Mouse (Mus musculus): Measurements from ENCODE around the gene Celsr1. TPM values are rescaled to one million over a fixed set of nuclear protein-coding genes. Genes with fewer than 3 reads are reported as not detected.

Celsr1 gene
- polyA plus RNA-seq, 1 experiment, result 0.16 TPM

DNA sequence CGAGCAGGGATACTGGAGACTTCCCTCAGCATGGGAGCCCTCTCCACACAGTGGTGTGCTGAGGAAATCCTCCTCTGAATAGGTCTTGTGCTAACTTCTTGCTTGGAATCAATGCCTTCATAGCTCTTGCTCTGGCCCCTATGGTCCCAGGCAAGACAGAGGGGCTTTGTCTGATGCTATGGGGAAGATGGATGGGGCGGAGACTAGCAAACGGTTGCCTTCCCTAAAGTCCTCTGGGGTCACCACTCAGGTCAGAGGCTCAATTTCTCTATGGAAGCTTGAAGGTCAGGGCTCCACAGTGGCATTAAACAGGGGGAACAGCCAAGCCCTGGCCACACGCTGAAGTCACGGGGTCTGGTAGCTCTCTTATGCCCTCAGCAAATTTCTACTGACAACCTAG is 62.0 kb downstream of the Celsr1 start:
- Histone ChIP-seq H3K27me3 (ENCODE audit: control insufficient read depth, insufficient read depth, insufficient read length) (peaks cover 53% of the 10 kb centered on the region), H3K79me3 (ENCODE audit: low read depth) (no peaks in the 10 kb centered on the region), H3ac (ENCODE audit: control insufficient read depth, insufficient read length, low read depth) (no peak overlapping the region), H3K36me3 (ENCODE audit: control insufficient read depth, insufficient read depth) (no peaks in the 10 kb centered on the region), H3K4me3 (ENCODE audit: insufficient read depth, poor library complexity, severe bottlenecking) (no peak overlapping the region), H3K79me2 (ENCODE audit: control insufficient read depth, insufficient read depth) (no peaks in the 10 kb centered on the region)
- TF ChIP-seq CEBPB (IDR thresholded peaks at IDR 0.05; ENCODE audit: low read depth) (no peak), MAX (IDR thresholded peaks at IDR 0.05) (no peak), MYOG (IDR thresholded peaks at IDR 0.05; ENCODE audit: control insufficient read depth, extremely low read depth, insufficient read length) (no peak), CTCF (IDR thresholded peaks at IDR 0.05; ENCODE audit: control insufficient read depth, insufficient read depth, insufficient read length) (no peak), MYOD1 (IDR thresholded peaks at IDR 0.05; ENCODE audit: control insufficient read depth, insufficient read length, low read depth) (no peak), FOSL1 (IDR thresholded peaks at IDR 0.05; ENCODE audit: insufficient read depth, low read length, poor library complexity, severe bottlenecking) (no peak), USF1 (IDR thresholded peaks at IDR 0.05; ENCODE audit: low read depth) (no peak)

DNA sequence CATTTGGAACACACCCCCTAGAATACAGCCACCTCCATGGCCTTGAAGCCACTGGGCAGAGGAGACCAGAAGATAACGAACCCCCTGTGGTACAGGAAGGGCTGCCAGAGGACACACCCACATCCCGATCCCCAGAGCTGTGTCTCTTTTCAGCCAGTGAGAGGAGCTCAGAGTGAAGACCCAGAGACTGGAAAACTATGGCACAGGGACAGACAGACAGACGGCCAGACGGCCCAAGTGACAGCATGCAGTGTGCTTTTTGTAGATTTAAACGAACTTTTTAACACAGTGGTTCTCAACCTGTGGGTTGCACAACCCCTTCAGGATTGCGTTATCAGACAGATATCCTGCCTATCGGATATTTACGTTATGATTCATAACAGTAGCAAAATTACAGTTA is 63.1 kb downstream of the Celsr1 start:
- H3K79me3 ChIP-seq (ENCODE audit: low read depth), result no peaks in the 10 kb centered on the region
- no peaks in the 10 kb centered on the region for H3K36me3 ChIP-seq (ENCODE audit: control insufficient read depth, insufficient read depth)
- peaks cover 52% of the 10 kb centered on the region for H3K27me3 ChIP-seq (ENCODE audit: control insufficient read depth, insufficient read depth, insufficient read length)
- H3K79me2 ChIP-seq (ENCODE audit: control insufficient read depth, insufficient read depth), result no peaks in the 10 kb centered on the region
- no peak for TF ChIP-seq MYOD1 (IDR thresholded peaks at IDR 0.05; ENCODE audit: control insufficient read depth, insufficient read length, low read depth)
- peak; percentile 82 for TF ChIP-seq CEBPB (IDR thresholded peaks at IDR 0.05; ENCODE audit: low read depth)
- H3K4me3 ChIP-seq (ENCODE audit: insufficient read depth, poor library complexity, severe bottlenecking), result no peak overlapping the region
- H3ac ChIP-seq (ENCODE audit: control insufficient read depth, insufficient read length, low read depth), result no peak overlapping the region

DNA sequence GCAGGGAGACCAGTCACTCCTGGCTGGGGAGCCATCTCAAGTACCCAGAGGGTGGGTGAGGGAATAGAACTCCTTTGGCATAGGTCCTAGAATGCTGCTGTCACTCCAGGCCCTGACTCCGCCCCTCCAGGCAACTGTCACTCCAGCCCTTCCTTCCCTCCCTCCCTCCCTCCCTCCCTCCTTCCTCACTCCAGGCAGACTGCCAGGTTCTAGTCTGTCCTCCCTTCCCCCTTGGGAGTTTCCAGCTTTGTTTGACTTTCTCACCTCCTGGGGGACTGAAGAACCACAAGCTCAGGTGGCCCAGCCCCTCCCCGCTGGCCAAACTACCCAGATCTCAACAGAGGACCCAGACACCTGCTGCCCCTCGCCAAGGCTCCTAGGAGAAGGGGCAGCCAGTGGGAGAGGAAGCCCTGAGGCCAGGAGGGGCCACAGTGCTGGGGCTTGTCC is 63.8 kb downstream of the Celsr1 start:
- H3ac ChIP-seq (ENCODE audit: control insufficient read depth, insufficient read length, low read depth), result peak overlapping the region; percentile 6
- H3K27me3 ChIP-seq (ENCODE audit: control insufficient read depth, insufficient read depth, insufficient read length), result peaks cover 54% of the 10 kb centered on the region
- H3K36me3 ChIP-seq (ENCODE audit: control insufficient read depth, insufficient read depth), result no peaks in the 10 kb centered on the region
- no peaks in the 10 kb centered on the region for H3K79me2 ChIP-seq (ENCODE audit: control insufficient read depth, insufficient read depth)
- TF ChIP-seq MAX (IDR thresholded peaks at IDR 0.05) (no peak), USF1 (IDR thresholded peaks at IDR 0.05; ENCODE audit: low read depth) (no peak), MYOD1 (IDR thresholded peaks at IDR 0.05; ENCODE audit: control insufficient read depth, insufficient read length, low read depth) (no peak), CEBPB (IDR thresholded peaks at IDR 0.05; ENCODE audit: low read depth) (no peak), FOSL1 (IDR thresholded peaks at IDR 0.05; ENCODE audit: insufficient read depth, low read length, poor library complexity, severe bottlenecking) (no peak), CTCF (IDR thresholded peaks at IDR 0.05; ENCODE audit: control insufficient read depth, insufficient read depth, insufficient read length) (no peak), MYOG (IDR thresholded peaks at IDR 0.05; ENCODE audit: control insufficient read depth, extremely low read depth, insufficient read length) (no peak)
- H3K79me3 ChIP-seq (ENCODE audit: low read depth), result no peaks in the 10 kb centered on the region
- H3K4me3 ChIP-seq (ENCODE audit: insufficient read depth, poor library complexity, severe bottlenecking), result no peak overlapping the region

- Histone ChIP-seq H3K27me3 (ENCODE audit: control insufficient read depth, insufficient read depth, insufficient read length) (peaks cover 54% of the 10 kb centered on the region), H3K79me2 (ENCODE audit: control insufficient read depth, insufficient read depth) (no peaks in the 10 kb centered on the region), H3K4me3 (ENCODE audit: insufficient read depth, poor library complexity, severe bottlenecking) (no peak overlapping the region), H3K79me3 (ENCODE audit: low read depth) (no peaks in the 10 kb centered on the region), H3K36me3 (ENCODE audit: control insufficient read depth, insufficient read depth) (no peaks in the 10 kb centered on the region), H3ac (ENCODE audit: control insufficient read depth, insufficient read length, low read depth) (no peak overlapping the region)
- TF ChIP-seq MYOD1 (IDR thresholded peaks at IDR 0.05; ENCODE audit: control insufficient read depth, insufficient read length, low read depth), result no peak
- TF ChIP-seq CEBPB (IDR thresholded peaks at IDR 0.05; ENCODE audit: low read depth), result no peak
- no peak for TF ChIP-seq MAX (IDR thresholded peaks at IDR 0.05)
- TF ChIP-seq USF1 (IDR thresholded peaks at IDR 0.05; ENCODE audit: low read depth), result no peak
- no peak for TF ChIP-seq MYOG (IDR thresholded peaks at IDR 0.05; ENCODE audit: control insufficient read depth, extremely low read depth, insufficient read length)
- no peak for TF ChIP-seq CTCF (IDR thresholded peaks at IDR 0.05; ENCODE audit: control insufficient read depth, insufficient read depth, insufficient read length)
- no peak for TF ChIP-seq FOSL1 (IDR thresholded peaks at IDR 0.05; ENCODE audit: insufficient read depth, low read length, poor library complexity, severe bottlenecking)
These were observed 64.3 kb downstream of the Celsr1 start for GRCm38 (mm10) chr15:85969291-85969690.

GRCm38 (mm10) chr15:85966032-85966431 is 67.5 kb downstream of the Celsr1 start:
- Histone ChIP-seq H3ac (ENCODE audit: control insufficient read depth, insufficient read length, low read depth) (no peak overlapping the region), H3K27me3 (ENCODE audit: control insufficient read depth, insufficient read depth, insufficient read length) (peaks cover 65% of the 10 kb centered on the region), H3K4me3 (ENCODE audit: insufficient read depth, poor library complexity, severe bottlenecking) (no peak overlapping the region), H3K79me2 (ENCODE audit: control insufficient read depth, insufficient read depth) (no peaks in the 10 kb centered on the region), H3K36me3 (ENCODE audit: control insufficient read depth, insufficient read depth) (no peaks in the 10 kb centered on the region), H3K79me3 (ENCODE audit: low read depth) (no peaks in the 10 kb centered on the region)
- TF ChIP-seq MYOD1 (IDR thresholded peaks at IDR 0.05; ENCODE audit: control insufficient read depth, insufficient read length, low read depth), result peak; percentile 4
- TF ChIP-seq MYOG (IDR thresholded peaks at IDR 0.05; ENCODE audit: control insufficient read depth, extremely low read depth, insufficient read length), result no peak

DNA sequence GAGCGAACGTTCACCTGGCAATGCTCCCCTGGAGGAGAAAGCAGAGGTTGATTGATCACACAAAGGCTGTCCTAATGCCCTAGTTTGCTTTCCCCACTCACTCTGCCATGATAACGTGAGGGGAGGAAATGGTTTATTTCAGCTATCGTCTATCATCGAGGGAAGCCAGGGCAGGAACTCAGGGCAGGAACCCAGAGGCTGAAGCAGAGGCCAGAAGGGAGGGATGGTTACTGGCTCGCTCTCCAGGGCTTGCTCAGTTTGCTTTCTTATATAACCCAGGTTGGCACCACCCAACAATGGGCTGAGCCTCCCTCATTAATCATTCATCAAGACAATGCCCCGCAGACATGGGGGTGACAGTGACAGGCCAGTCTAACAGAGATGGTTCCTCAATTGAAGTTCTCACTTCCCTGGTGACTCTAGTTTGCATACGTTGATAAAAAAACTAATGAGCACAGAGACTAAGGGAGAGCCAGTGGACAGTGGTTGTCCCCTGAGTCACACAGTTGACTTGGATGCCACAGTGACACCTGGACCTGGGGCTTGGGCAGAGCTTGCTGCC is 70.2 kb downstream of the Celsr1 start:
- H3ac ChIP-seq (ENCODE audit: control insufficient read depth, insufficient read length, low read depth), result no peak overlapping the region
- no peaks in the 10 kb centered on the region for H3K36me3 ChIP-seq (ENCODE audit: control insufficient read depth, insufficient read depth)
- no peak overlapping the region for H3K4me3 ChIP-seq (ENCODE audit: insufficient read depth, poor library complexity, severe bottlenecking)
- no peaks in the 10 kb centered on the region for H3K79me3 ChIP-seq (ENCODE audit: low read depth)
- TF ChIP-seq USF1 (IDR thresholded peaks at IDR 0.05; ENCODE audit: low read depth) (no peak), FOSL1 (IDR thresholded peaks at IDR 0.05; ENCODE audit: insufficient read depth, low read length, poor library complexity, severe bottlenecking) (no peak), CEBPB (IDR thresholded peaks at IDR 0.05; ENCODE audit: low read depth) (no peak), MAX (IDR thresholded peaks at IDR 0.05) (no peak), MYOD1 (IDR thresholded peaks at IDR 0.05; ENCODE audit: control insufficient read depth, insufficient read length, low read depth) (no peak), CTCF (IDR thresholded peaks at IDR 0.05; ENCODE audit: control insufficient read depth, insufficient read depth, insufficient read length) (no peak), MYOG (IDR thresholded peaks at IDR 0.05; ENCODE audit: control insufficient read depth, extremely low read depth, insufficient read length) (no peak)
- peaks cover 84% of the 10 kb centered on the region for H3K27me3 ChIP-seq (ENCODE audit: control insufficient read depth, insufficient read depth, insufficient read length)
- no peaks in the 10 kb centered on the region for H3K79me2 ChIP-seq (ENCODE audit: control insufficient read depth, insufficient read depth)

Measured in C2C12 (cell line).